Mouse (Mus musculus) liver, embryonic 11.5 days (tissue): ENCODE results near the gene Mab21l1. TPM values are rescaled to one million over a fixed set of nuclear protein-coding genes. Genes with fewer than 3 reads are reported as not detected.

Experiments used
- ATAC-seq: fragments of 200-750 bp; cut with Nextera tagmentation; replicated peaks from 2 replicates; pipeline ENCODE4 v1.8.0; 2017; ENCODE audit warnings: moderate number of reproducible peaks, mild to moderate bottlenecking, moderate TSS enrichment, moderate library complexity; ENCODE audit not compliant: low FRiP score
- DNase-seq: peaks from one replicate; pipeline ENCODE4 v3.0.0-alpha.2; 2017; ENCODE audit warnings: low spot score
- H3K27ac ChIP-seq: fragments of 300-500 bp; sonication (generic); 2 replicates; pipeline ENCODE4 v1.5.1; 2014; ENCODE audit warnings: mild to moderate bottlenecking, low read depth, low read length, control low read depth
- H3K27me3 ChIP-seq: fragments of 300-500 bp; sonication (generic); replicated peaks from 2 replicates; pipeline ENCODE4 v1.6.1; 2014; ENCODE audit warnings: low read length, mixed read lengths; ENCODE audit not compliant: control insufficient read depth, insufficient read depth
- H3K36me3 ChIP-seq: fragments of 300-500 bp; sonication (generic); 2 replicates; pipeline ENCODE4 v1.6.1; 2014; ENCODE audit warnings: mild to moderate bottlenecking, low read length, moderate library complexity, mixed read lengths; ENCODE audit not compliant: control insufficient read depth, insufficient read depth
- H3K4me1 ChIP-seq: fragments of 300-500 bp; sonication (generic); replicated peaks from 2 replicates; pipeline ENCODE4 v1.6.1; 2014; ENCODE audit warnings: low read length, mixed read lengths; ENCODE audit not compliant: control insufficient read depth, insufficient read depth
- H3K4me2 ChIP-seq: fragments of 300-500 bp; sonication (generic); 2 replicates; pipeline ENCODE4 v1.6.1; 2014; ENCODE audit warnings: mild to moderate bottlenecking, control low read depth, moderate library complexity
- H3K4me3 ChIP-seq: fragments of 300-500 bp; sonication (generic); 2 replicates; pipeline ENCODE4 v1.5.1; 2014; ENCODE audit warnings: low read depth, low read length, control low read depth
- H3K9ac ChIP-seq: fragments of 300-500 bp; sonication (generic); 2 replicates; pipeline ENCODE4 v1.6.1; 2014; ENCODE audit warnings: low read depth, low read length, control low read depth
- H3K9me3 ChIP-seq: fragments of 300-500 bp; sonication (generic); 2 replicates; pipeline ENCODE4 v1.6.1; 2016; ENCODE audit warnings: low read length, inconsistent platforms, mixed read lengths; ENCODE audit not compliant: control insufficient read depth
- WGBS: fragments of 180-500 bp; shearing (Covaris S2); extraction: QIAGEN DNeasy Blood & Tissue Kit; methylation state at CpG from one replicate; pipeline ENCODE4 v1.1.7; 2014; 5-methylcytosine and 5-hydroxymethylcytosine counted together
- polyA plus RNA-seq: library from polyadenylated mRNA; unstranded; fragments of >200 nt; fragmentation: Nextera tagmentation; extraction: Ambion mirVana; gene quantifications from 2 replicates; pipeline ENCODE4 v1.2.1, GENCODE M21; 2014

The Mab21l1 gene
- polyA plus RNA-seq, 1 experiment from 2014 or later = 1.8 TPM

DNA sequence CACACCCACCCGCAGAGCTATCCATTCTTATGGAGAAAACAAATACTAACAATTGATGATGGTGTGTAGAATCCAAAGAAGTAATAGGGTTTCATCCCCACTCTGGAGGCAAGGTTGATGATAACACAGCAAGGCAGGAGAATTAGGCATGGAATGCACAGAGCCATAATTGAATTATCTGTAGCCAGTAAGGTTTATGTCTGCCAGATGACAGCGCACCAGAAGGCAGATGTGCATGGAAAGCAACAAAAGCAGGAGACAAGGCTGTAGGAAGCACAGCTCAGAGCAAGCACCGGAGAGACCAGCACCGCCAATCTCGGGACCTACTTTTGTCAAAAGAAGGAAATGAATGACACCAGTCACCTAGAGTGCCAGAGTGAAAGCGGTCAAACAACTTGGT, 28.4 kb upstream of the Mab21l1 start:
- no peak for ATAC-seq
- Histone ChIP-seq H3K27ac (no peak overlapping the region), H3K9me3 (no peaks in the 10 kb centered on the region), H3K36me3 (no peaks in the 10 kb centered on the region), H3K4me2 (no peak overlapping the region), H3K4me1 (no peaks in the 10 kb centered on the region), H3K9ac (no peak overlapping the region), H3K27me3 (no peaks in the 10 kb centered on the region), H3K4me3 (no peak overlapping the region)
- WGBS = 94% methylated on average over 6 of the region's 6 CpGs
- DNase-seq = no peak

DNA sequence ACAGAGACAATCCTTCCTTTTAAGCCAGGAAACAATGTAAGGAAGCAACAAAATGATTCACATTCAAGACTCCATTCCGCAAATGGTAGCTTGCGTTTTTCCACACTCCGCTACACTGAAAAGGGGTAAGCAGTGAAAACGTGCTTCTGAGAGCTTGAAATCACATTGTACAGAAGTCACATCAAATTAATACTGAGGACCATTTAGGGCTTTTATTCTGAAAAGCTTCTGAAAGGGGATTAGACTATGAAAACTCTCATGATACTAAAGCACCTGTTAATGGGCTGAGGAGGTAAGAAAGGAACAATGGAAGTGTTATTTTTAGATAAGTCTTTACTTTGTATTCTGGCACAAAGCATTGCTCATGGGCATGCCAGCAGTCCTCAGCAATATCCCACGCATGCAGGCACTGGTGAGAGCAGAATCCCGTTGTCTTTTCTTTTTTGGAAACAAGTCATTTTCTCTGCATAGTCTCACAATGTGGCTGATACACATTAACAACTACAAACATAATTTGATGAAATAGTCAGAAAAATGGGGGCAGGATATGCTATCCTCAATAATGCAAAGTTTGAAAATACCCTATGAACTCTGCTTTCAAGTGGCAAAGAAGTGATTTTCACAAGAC, 27.2 kb upstream of the Mab21l1 start:
- H3K27ac ChIP-seq = no peak overlapping the region
- H3K9me3 ChIP-seq = no peaks in the 10 kb centered on the region
- WGBS = 82% methylated on average over 6 of the region's 6 CpGs
- H3K9ac ChIP-seq = no peak overlapping the region
- H3K4me2 ChIP-seq = no peak overlapping the region
- no peaks in the 10 kb centered on the region for H3K36me3 ChIP-seq
- H3K27me3 ChIP-seq = no peaks in the 10 kb centered on the region
- H3K4me3 ChIP-seq = no peak overlapping the region
- DNase-seq (no peak), ATAC-seq (no peak)
- no peaks in the 10 kb centered on the region for H3K4me1 ChIP-seq

DNA sequence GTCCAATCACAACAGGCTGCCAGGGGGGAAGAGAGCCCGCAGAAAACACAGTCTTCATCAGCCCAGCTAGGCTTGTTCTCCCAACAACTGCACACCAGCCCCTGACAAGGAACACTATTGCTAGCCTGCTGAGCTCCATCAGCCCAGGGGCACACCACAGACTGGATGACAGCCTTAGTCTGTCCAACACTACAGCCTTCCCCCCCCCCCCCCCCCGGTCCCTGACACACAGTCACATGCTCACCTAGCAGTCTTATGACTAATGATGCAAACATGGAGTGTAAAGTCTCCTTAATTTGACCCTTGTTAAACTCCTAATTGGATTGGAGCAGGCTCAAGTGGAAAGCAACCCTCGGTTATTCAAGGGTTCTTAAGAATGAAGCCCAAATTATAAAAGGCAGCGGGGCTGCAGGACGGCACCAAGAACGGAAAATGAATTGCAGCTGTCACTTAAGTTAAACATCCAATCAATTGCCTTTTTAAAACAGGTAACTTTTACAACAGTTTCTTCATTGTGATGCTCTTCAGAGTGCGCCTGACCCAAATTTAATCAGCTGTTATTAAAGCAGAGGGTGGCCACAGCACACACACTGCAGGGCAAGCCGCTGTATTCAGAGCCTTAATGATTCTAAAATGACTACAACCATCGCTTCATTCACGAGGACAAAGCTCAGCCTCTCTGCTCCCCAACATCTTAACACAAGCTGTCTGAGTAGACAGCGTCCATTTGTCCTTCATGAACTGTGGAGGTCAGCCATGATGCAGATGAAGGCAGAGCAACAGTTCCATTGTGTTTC, 26.3 kb upstream of the Mab21l1 start:
- Histone ChIP-seq H3K4me3 (no peak overlapping the region), H3K36me3 (no peaks in the 10 kb centered on the region), H3K27me3 (no peaks in the 10 kb centered on the region), H3K9ac (no peak overlapping the region), H3K9me3 (no peaks in the 10 kb centered on the region), H3K27ac (no peak overlapping the region), H3K4me1 (no peaks in the 10 kb centered on the region), H3K4me2 (no peak overlapping the region)
- ATAC-seq (no peak), DNase-seq (no peak)
- WGBS = 79% methylated on average over 11 of the region's 11 CpGs

DNA sequence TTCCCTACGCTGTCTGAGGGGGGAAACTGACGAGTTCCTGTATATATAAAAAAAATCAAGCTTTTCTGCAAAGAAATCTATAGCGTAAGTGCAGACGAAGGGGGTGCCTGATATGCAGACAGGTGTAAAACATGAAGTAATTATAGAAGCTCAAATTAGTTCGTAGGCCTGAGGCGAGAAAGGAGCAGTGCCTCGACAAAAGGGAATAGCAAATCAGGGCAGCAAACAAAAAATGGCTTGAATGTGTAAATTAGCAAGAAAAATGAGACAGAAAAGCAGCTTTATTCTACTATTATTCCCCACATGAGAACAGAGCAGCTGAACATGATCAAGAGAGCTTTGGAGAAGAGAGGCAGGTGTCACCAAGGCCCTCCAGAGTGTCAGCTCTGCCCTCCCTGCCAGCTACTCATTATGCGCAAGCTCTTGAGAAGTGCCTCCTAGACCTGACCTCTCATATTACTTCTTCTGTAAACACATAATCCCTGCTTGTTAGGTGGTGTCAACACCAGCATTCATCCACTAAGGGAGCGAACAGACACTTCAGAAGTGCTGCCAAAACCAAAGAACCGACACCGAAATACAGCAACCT, 25.6 kb upstream of the Mab21l1 start:
- H3K4me3 ChIP-seq = no peak overlapping the region
- DNase-seq (no peak), ATAC-seq (no peak)
- H3K36me3 ChIP-seq = no peaks in the 10 kb centered on the region
- no peaks in the 10 kb centered on the region for H3K27me3 ChIP-seq
- H3K4me2 ChIP-seq = no peak overlapping the region
- no peaks in the 10 kb centered on the region for H3K9me3 ChIP-seq
- no peak overlapping the region for H3K9ac ChIP-seq
- no peaks in the 10 kb centered on the region for H3K4me1 ChIP-seq
- WGBS = 81% methylated on average over 11 of the region's 11 CpGs
- H3K27ac ChIP-seq = no peak overlapping the region

DNA sequence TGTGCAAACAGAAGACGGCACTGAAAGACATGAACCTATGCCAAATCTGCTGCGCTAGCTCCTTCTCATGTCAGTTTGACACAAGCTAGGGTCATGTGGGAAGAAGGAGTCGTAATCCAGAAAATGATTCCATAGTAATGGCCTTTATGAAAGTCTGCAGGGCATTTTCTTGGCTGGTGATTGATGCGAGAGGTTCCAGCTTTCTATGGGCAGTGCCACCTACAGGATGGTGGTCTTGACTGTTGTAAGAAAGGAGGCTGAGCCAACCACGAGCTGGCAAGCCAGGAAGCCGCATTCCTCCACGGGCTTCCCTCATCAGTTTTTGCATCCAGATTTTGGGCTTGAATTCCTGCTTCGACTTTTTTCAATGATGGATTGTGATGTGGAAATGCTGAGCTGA, 24.0 kb upstream of the Mab21l1 start:
- ATAC-seq (no peak), DNase-seq (no peak)
- H3K4me2 ChIP-seq = no peak overlapping the region
- no peaks in the 10 kb centered on the region for H3K27me3 ChIP-seq
- 66% methylated on average over 8 of the region's 8 CpGs for WGBS
- no peak overlapping the region for H3K9ac ChIP-seq
- no peak overlapping the region for H3K27ac ChIP-seq
- H3K4me3 ChIP-seq = no peak overlapping the region
- H3K9me3 ChIP-seq = no peaks in the 10 kb centered on the region
- no peaks in the 10 kb centered on the region for H3K36me3 ChIP-seq
- no peaks in the 10 kb centered on the region for H3K4me1 ChIP-seq

DNA sequence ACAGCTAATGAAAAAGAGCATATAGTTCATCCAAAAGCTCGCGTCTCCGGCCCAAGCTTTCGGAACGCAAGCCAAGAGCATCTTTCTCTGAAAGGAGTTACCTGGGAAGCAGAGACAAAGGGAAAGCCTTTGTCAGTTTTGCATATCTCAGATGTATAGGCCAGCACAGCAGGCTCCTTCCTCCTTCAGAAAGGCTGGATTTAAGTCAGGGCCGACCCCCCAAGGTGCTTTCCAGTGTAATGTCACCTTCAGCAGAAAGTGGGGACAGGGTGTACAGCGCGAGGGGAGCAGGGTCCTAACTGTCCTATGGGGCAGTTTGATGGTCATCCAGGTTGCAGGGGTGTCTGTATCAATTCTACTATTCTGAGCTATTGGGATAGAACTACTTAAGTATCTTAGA, 18.7 kb upstream of the Mab21l1 start:
- Histone ChIP-seq H3K36me3 (no peaks in the 10 kb centered on the region), H3K4me3 (no peak overlapping the region), H3K4me1 (no peaks in the 10 kb centered on the region), H3K4me2 (no peak overlapping the region), H3K27me3 (no peaks in the 10 kb centered on the region), H3K9ac (no peak overlapping the region), H3K9me3 (no peaks in the 10 kb centered on the region), H3K27ac (no peak overlapping the region)
- ATAC-seq (no peak), DNase-seq (no peak)
- WGBS = 63% methylated on average over 8 of the region's 8 CpGs

DNA sequence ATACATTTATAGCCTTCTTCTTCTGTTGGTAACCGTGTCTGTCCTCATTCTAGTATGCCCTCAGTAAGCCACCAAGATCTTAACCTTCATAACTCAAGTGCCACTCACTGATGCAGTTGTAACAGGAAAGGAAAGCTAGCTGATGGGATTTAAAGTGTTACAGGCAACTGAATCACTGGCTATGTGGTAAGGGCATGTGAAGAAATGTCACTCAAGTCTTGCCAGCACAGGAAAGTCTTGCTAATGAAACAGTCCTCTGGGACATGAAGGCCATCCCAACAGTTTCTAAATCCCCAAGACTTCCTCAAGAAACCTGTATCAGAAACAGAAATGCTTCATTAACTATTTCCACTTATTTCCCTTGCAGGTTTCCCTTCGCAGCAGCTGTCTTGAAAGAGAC, 13.7 kb upstream of the Mab21l1 start:
- H3K9me3 ChIP-seq = no peaks in the 10 kb centered on the region
- no peak overlapping the region for H3K4me3 ChIP-seq
- no peak for DNase-seq
- 82% methylated on average over 2 of the region's 2 CpGs for WGBS
- no peak overlapping the region for H3K4me2 ChIP-seq
- H3K4me1 ChIP-seq = no peaks in the 10 kb centered on the region
- no peak for ATAC-seq
- H3K27me3 ChIP-seq = no peaks in the 10 kb centered on the region
- no peak overlapping the region for H3K27ac ChIP-seq
- H3K9ac ChIP-seq = no peak overlapping the region
- H3K36me3 ChIP-seq = no peaks in the 10 kb centered on the region

DNA sequence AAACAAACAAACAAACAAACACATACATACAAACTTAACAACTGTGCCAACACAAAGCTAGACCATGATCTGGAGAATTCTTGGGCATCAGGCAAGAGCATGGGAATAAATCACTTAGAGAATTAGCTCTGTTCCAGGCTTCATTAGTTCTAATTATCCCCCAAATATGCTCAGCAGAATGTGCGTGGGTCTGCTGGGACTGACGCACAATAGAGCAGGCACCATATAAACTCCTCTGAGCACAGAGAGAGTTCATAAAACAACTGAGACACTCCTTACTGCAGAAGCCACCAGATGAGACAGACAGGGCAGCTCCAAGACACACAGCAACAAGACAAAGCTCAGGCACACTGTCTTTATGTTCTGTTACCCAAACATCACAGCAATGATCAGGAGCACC, 13.0 kb upstream of the Mab21l1 start:
- H3K9me3 ChIP-seq = no peaks in the 10 kb centered on the region
- WGBS = 76% methylated on average over 2 of the region's 2 CpGs

DNA sequence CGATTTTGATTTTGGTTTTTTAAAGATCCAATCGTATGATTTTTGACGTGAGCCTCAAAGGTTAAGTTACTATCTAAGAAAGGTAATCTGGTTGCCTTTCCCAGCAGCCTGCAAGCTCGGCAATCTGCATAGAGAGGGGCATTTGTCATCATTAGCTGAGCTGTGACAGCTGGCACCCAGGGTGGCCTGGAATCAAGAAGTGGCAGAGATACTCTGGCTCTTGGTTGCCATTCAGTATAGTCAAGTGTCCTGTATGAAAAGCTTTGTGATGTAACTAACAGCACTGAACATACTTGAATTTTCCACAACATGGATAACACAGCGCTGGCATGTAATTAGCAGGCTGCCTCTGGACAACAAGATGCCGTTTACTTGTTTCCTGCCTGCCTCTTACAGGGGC, 8.1 kb upstream of the Mab21l1 start:
- ATAC-seq = no peak
- Histone ChIP-seq H3K4me1 (no peaks in the 10 kb centered on the region), H3K9ac (no peak overlapping the region), H3K27ac (no peak overlapping the region), H3K4me2 (no peak overlapping the region), H3K9me3 (no peaks in the 10 kb centered on the region), H3K4me3 (no peak overlapping the region), H3K27me3 (peaks cover 12% of the 10 kb centered on the region), H3K36me3 (no peaks in the 10 kb centered on the region)
- DNase-seq = no peak
- WGBS = 57% methylated on average over 6 of the region's 6 CpGs

More for the DNA sequence above, 13.0 kb upstream of the Mab21l1 start:
- ATAC-seq (no peak), DNase-seq (no peak)
- Histone ChIP-seq H3K36me3 (no peaks in the 10 kb centered on the region), H3K27ac (no peak overlapping the region), H3K27me3 (no peaks in the 10 kb centered on the region), H3K4me1 (no peaks in the 10 kb centered on the region), H3K4me2 (no peak overlapping the region), H3K4me3 (no peak overlapping the region), H3K9ac (no peak overlapping the region)
